Mouse (Mus musculus): ENCODE data around the gene Vwf.

GRCm38 (mm10) chr6:125653416-125653815, 106.8 kb downstream of the Vwf start:
- TF ChIP-seq CTCF (IDR thresholded peaks at IDR 0.05; ENCODE audit: insufficient read depth, low read depth, low read length) (no peak), POLR2A (IDR thresholded peaks at IDR 0.05; ENCODE audit: insufficient read depth, low read depth, low read length) (no peak)
